Mouse (Mus musculus) kidney, postnatal 14 days (tissue): ENCODE measurements around the gene Stip1.
A peak's percentile ranks its signal among the peaks of the same experiment; 100 is the strongest.
"Not testable (repeated sequence)": the region's sequence is repeated elsewhere in the genome, so short reads cannot be mapped to it uniquely, and the experiment has no call there.

Experiments
- DNase-seq: peaks from one replicate; pipeline ENCODE4 v3.0.0; 2022; ENCODE audit warnings: mixed read lengths

Stip1 gene

GRCm38 (mm10) chr19:7012426-7012825, 27.3 kb downstream of the Stip1 start:
- no peak for DNase-seq

GRCm38 (mm10) chr19:7006892-7007593, 32.7 kb downstream of the Stip1 start:
- no peak for DNase-seq

GRCm38 (mm10) chr19:6999360-7000063, 40.3 kb downstream of the Stip1 start:
- DNase-seq = no peak

- DNase-seq = no peak
Observed at GRCm38 (mm10) chr19:6997721-6998290, 42.0 kb downstream of the Stip1 start.

- peak; percentile 94 for DNase-seq
Observed at GRCm38 (mm10) chr19:6996006-6996405, 43.8 kb downstream of the Stip1 start, which contains the start of the genes Nudt22 and Trpt1. Gene Nudt22, minus strand, starts transcription at chr19:6996117. Gene Trpt1, plus strand, starts transcription at chr19:6996131.

GRCm38 (mm10) chr19:6995255-6995991, 44.3 kb downstream of the Stip1 start:
- DNase-seq = no peak

- no peak for DNase-seq
Observed at GRCm38 (mm10) chr19:6994489-6994888, 45.3 kb downstream of the Stip1 start.

- DNase-seq = no peak
Observed at GRCm38 (mm10) chr19:6994002-6994401, 45.8 kb downstream of the Stip1 start.

GRCm38 (mm10) chr19:6993011-6993770, 46.6 kb downstream of the Stip1 start:
- DNase-seq = no peak

GRCm38 (mm10) chr19:6992011-6992858, 47.5 kb downstream of the Stip1 start, which contains the start of gene Dnajc4:
Gene Dnajc4, minus strand, starts transcription at chr19:6992572.
- DNase-seq = peak; percentile 98

- not testable (repeated sequence) for DNase-seq
Observed at GRCm38 (mm10) chr19:6991166-6991565, 48.6 kb downstream of the Stip1 start.

GRCm38 (mm10) chr19:6990712-6991111, 49.1 kb downstream of the Stip1 start:
- no peak for DNase-seq

- DNase-seq = no peak
Observed at GRCm38 (mm10) chr19:6989251-6989650, 50.5 kb downstream of the Stip1 start.

- no peak for DNase-seq
Observed at GRCm38 (mm10) chr19:6987904-6988285, 51.9 kb downstream of the Stip1 start.

- DNase-seq = peak; percentile 84
Observed at GRCm38 (mm10) chr19:6987061-6987903, 52.5 kb downstream of the Stip1 start, which contains the start of gene Vegfb. Gene Vegfb, minus strand, starts transcription at chr19:6987651.

- no peak for DNase-seq
Observed at GRCm38 (mm10) chr19:6985951-6986708, 53.6 kb downstream of the Stip1 start.

- no peak for DNase-seq
Observed at GRCm38 (mm10) chr19:6985300-6985699, 54.5 kb downstream of the Stip1 start.

- DNase-seq = no peak
Observed at GRCm38 (mm10) chr19:6983621-6984020, 56.1 kb downstream of the Stip1 start.

- DNase-seq = no peak
Observed at GRCm38 (mm10) chr19:6981465-6981864, 58.3 kb downstream of the Stip1 start.
